Mouse (Mus musculus) forebrain, embryonic 10.5 days (tissue): ENCODE data around the gene 4933417A18Rik. TPM values are rescaled to one million over a fixed set of nuclear protein-coding genes. Genes with fewer than 3 reads are reported as not detected.
A peak's percentile ranks its signal among the peaks of the same experiment; 100 is the strongest.

Experiments
- DNase-seq: peaks from one replicate; pipeline ENCODE4 v3.0.0-alpha.2; 2017; ENCODE audit warnings: low spot score; ENCODE audit errors: extremely low spot score
- H3K27ac ChIP-seq: fragments of 300-500 bp; sonication (generic); 2 replicates; pipeline ENCODE4 v1.5.1; 2016; ENCODE audit warnings: mild to moderate bottlenecking
- H3K27me3 ChIP-seq: fragments of 300-500 bp; sonication (generic); 2 replicates; pipeline ENCODE4 v1.6.1; 2016; ENCODE audit warnings: mild to moderate bottlenecking; ENCODE audit not compliant: poor library complexity, severe bottlenecking
- H3K36me3 ChIP-seq: fragments of 300-500 bp; sonication (generic); replicated peaks from 2 replicates; pipeline ENCODE4 v1.6.1; 2016; ENCODE audit warnings: mild to moderate bottlenecking, moderate library complexity
- H3K4me1 ChIP-seq: fragments of 300-500 bp; sonication (generic); 2 replicates; pipeline ENCODE4 v1.6.1; 2016
- H3K4me3 ChIP-seq: fragments of 300-500 bp; sonication (generic); 2 replicates; pipeline ENCODE4 v1.5.1; 2016; ENCODE audit warnings: mild to moderate bottlenecking, moderate library complexity
- H3K9me3 ChIP-seq: fragments of 300-500 bp; sonication (generic); 2 replicates; pipeline ENCODE4 v1.6.1; 2016; ENCODE audit warnings: mild to moderate bottlenecking, moderate library complexity
- WGBS: fragments of 180-500 bp; shearing (Covaris S2); methylation state at CpG from one replicate; pipeline ENCODE4 v1.1.7; 2016; 5-methylcytosine and 5-hydroxymethylcytosine counted together
- polyA plus RNA-seq: library from polyadenylated mRNA; unstranded; fragments of >200 nt; fragmentation: Nextera tagmentation; extraction: Ambion mirVana; gene quantifications from 2 replicates; pipeline ENCODE4 v1.2.1, GENCODE M21; 2016

Gene 4933417A18Rik
- polyA plus RNA-seq, 1 experiment from 2014 or later, result not detected

GRCm38 (mm10) chr13:34991581-34992273 is 67.5 kb downstream of the 4933417A18Rik start:
- Histone ChIP-seq H3K36me3 (peaks cover 37% of the 10 kb centered on the region), H3K9me3 (no peaks in the 10 kb centered on the region), H3K4me3 (no peak overlapping the region), H3K4me1 (peaks cover 22% of the 10 kb centered on the region), H3K27me3 (no peaks in the 10 kb centered on the region), H3K27ac (no peak overlapping the region)
- DNase-seq, result no peak
- 77% methylated on average over 4 of the region's 4 CpGs for WGBS

GRCm38 (mm10) chr13:34993085-34993484 is 68.9 kb downstream of the 4933417A18Rik start:
- H3K27me3 ChIP-seq, result no peaks in the 10 kb centered on the region
- peaks cover 22% of the 10 kb centered on the region for H3K4me1 ChIP-seq
- no peak for DNase-seq
- H3K9me3 ChIP-seq, result 0 out of 2 replicates have a peak, but pooled peaks cover under 1% of the 10 kb centered on the region
- H3K4me3 ChIP-seq, result peak overlapping the region; percentile 68
- H3K27ac ChIP-seq, result peak overlapping the region; percentile 91; the same call in 1 of the 2 replicates
- H3K36me3 ChIP-seq, result peaks cover 24% of the 10 kb centered on the region
- WGBS, result 76% methylated on average over 4 of the region's 4 CpGs

GRCm38 (mm10) chr13:34993595-34993982 is 69.4 kb downstream of the 4933417A18Rik start:
- WGBS, result 3% methylated on average over 22 of the region's 22 CpGs
- no peak for DNase-seq
- peak overlapping the region; percentile 68 for H3K4me3 ChIP-seq

GRCm38 (mm10) chr13:34993983-34994811 is 70.0 kb downstream of the 4933417A18Rik start:
- DNase-seq, result peak; percentile 96
- 1% methylated on average over 33 of the region's 33 CpGs for WGBS
- H3K9me3 ChIP-seq, result 0 out of 2 replicates have a peak, but pooled peaks cover 5% of the 10 kb centered on the region
- peaks cover 12% of the 10 kb centered on the region for H3K36me3 ChIP-seq
- H3K4me3 ChIP-seq, result peak overlapping the region; percentile 68
- peak overlapping the region; percentile 91 for H3K27ac ChIP-seq
- H3K4me1 ChIP-seq, result peaks cover 22% of the 10 kb centered on the region
- no peaks in the 10 kb centered on the region for H3K27me3 ChIP-seq

More at GRCm38 (mm10) chr13:34993595-34993982, 69.4 kb downstream of the 4933417A18Rik start:
- Histone ChIP-seq H3K4me1 (peaks cover 22% of the 10 kb centered on the region), H3K36me3 (peaks cover 18% of the 10 kb centered on the region), H3K9me3 (0 out of 2 replicates have a peak, but pooled peaks cover 5% of the 10 kb centered on the region), H3K27ac (peak overlapping the region; percentile 91), H3K27me3 (no peaks in the 10 kb centered on the region)

- Histone ChIP-seq H3K4me3 (no peak overlapping the region), H3K36me3 (no peaks in the 10 kb centered on the region), H3K9me3 (0 out of 2 replicates have a peak, but pooled peaks cover 5% of the 10 kb centered on the region), H3K27me3 (no peaks in the 10 kb centered on the region), H3K27ac (no peak overlapping the region), H3K4me1 (peaks cover 22% of the 10 kb centered on the region)
- WGBS, result 92% methylated on average over 2 of the region's 2 CpGs
- DNase-seq, result no peak
These were observed 71.7 kb downstream of the 4933417A18Rik start for GRCm38 (mm10) chr13:34995925-34996324.

Other genes starting within 250 kb of the 4933417A18Rik start
- gene Fam50b, start 189.6 kb upstream of the 4933417A18Rik start, polyA plus RNA-seq, result not detected in 2 replicates
- gene Prpf4b, start 49.1 kb upstream of the 4933417A18Rik start, polyA plus RNA-seq, result 69.7 and 76.1 TPM in 2 replicates
- gene Fam217a, start 99 bp upstream of the 4933417A18Rik start, polyA plus RNA-seq, result 0.45 and 0.53 TPM in 2 replicates
- 0.11 TPM in 1 of 2 replicates, not detected in the other for gene Eci3, start 39.4 kb downstream of the 4933417A18Rik start, polyA plus RNA-seq
- gene Eci2, start 102.7 kb downstream of the 4933417A18Rik start, polyA plus RNA-seq, result 86.4 and 87.2 TPM in 2 replicates